Mouse (Mus musculus): ENCODE results near the gene Jade1.

The Jade1 gene

GRCm38 (mm10) chr3:41575971-41576370 is 20.4 kb downstream of the Jade1 start:
- no peak for DNase-seq (ENCODE audit: low read depth, low spot score)

DNA sequence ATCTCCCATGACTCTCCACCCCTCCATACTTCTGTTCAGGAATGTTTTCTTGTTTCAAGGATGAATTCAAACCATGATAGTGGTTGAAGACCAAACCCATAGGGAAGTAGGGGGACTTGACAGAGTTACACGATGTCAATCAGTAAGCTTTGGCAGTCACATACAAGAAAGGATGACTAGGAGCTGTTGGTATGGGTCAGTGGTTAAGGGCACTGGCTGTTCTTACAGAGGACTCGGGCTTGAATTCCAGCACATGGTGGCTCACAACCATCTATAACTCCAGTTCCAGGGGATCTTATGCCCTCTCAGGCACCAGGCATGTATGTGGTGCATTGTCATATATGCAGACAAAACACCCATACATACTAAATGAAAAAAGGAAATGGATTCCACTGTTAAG is 21.7 kb downstream of the Jade1 start:
- DNase-seq (ENCODE audit: low read depth, low spot score): no peak

DNA sequence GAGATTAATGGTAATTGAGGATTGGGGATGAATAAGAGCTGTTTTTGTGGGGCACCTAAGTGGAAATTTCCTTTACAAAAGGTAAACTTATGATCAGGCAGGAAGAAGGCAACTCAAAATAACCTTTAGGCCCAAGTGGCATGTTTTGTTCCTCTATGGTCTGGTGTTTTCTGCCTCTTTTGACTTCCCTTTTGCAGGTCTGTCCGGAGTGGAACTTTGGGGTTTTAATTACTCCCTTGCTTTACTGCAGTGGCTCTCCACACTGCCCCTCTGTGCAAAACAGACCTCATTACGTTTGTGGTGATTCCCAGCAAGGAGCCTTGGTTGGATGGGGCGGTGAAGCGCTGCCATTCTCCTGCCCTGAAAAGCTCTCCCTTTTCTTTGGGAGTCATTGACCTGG is 24.3 kb downstream of the Jade1 start:
- DNase-seq (ENCODE audit: low read depth, low spot score): no peak

DNA sequence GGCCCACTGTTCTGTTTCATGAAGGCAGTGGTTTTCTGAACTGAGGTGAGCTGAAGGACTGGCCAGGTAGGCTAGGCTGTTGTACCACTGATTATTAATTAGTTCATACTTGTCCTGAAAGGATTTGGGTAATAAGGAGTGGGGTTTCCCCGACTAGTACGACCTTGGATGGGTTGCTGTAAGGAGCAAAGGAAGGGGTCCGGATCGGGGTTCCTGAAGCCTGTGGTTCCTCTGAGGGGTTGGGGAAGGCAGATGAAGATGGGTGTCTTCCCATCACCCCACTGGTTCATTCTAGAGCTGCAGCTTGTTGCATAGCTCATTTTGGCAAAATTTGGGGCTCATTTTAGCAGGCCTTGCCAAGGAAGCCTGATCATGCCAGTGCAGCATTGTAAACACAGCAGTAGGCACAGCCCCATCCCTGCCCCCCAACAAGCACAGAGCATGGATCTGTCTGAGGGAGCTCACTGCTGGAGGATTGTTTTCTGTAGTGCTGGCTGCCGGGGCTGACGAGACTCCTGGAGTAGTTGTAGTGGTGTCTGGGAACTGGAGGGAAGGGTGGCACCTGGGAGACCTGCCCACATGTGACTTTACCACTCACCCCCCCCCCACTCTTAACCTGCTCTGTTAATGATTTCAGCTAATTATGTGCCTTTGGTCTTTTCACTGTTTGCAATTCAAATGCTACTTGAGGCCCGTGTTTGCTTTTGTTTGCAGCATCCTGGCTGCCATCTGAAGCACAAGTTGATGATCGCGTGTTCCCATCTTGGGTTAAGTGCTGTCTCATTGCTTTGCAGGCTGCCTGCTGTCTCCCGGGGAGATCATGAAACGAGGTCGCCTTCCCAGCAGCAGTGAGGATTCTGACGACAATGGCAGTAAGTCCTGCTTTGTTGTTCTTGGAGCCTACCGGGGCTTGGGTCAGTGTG is 25.1 kb downstream of the Jade1 start:
- DNase-seq (ENCODE audit: low read depth, low spot score): no peak

DNA sequence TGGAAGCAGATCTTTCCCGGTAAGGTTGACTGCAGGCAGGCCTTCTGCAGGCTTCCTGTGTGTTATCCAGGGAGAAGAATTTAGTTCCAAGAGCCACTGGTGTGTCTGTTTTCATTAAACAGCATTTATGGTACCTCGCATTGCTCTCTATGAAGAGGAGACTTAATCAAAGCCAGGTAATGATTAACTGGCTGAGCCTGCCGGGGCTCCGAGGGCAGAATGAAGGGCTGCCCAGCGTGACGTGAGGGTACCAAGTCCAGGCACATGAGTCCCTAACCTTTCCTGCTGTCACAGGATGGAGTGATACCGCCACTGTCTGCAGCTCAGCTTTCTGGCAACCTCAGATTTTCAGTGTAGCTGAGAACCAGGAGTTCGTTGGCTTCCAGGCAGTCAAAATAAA is 25.9 kb downstream of the Jade1 start:
- no peak for DNase-seq (ENCODE audit: low read depth, low spot score)

DNA sequence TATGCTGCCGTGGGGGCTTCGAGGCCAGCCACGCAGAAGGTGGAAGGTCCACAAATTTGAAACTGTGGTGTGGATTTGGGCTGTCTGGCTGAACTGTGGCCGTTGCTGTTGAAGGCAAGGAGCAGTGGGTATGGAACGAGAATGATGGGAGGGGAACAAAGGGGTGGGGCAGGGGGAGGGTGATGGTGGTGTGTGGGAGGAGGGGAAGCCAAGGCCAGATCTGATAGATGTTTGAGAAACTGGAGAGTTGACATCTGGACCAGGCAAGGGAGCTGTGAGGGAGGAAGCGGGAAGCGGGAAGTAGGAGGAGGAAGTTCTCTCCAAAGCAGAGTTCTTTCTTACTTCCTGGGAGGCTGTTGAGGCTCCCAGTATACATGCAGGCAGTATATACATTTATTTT is 26.7 kb downstream of the Jade1 start:
- DNase-seq (ENCODE audit: low read depth, low spot score): no peak

GRCm38 (mm10) chr3:41583092-41583491 is 27.6 kb downstream of the Jade1 start:
- DNase-seq (ENCODE audit: low read depth, low spot score): no peak

- no peak for DNase-seq (ENCODE audit: low read depth, low spot score)
Observed at GRCm38 (mm10) chr3:41583621-41584020, 28.1 kb downstream of the Jade1 start.

DNA sequence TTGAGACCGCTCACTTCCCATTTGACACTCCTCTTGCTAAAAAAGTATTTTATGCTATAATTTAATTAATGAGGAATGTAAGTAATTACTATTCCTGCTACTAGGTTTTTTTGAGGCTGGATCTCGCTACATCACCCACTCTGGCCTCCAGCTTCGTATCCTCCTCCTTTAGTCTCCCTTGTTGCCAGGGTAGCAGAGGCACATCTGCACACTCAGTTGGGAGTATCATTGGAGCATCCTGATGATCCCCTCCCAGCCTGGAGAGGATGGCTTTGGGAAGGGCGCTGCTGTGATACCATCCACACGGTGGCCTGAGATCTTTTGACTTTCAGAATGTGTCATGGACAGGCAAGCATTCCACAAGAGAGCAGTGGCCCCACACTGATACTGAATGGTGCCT is 30.0 kb downstream of the Jade1 start:
- no peak for DNase-seq (ENCODE audit: low read depth, low spot score)

DNA sequence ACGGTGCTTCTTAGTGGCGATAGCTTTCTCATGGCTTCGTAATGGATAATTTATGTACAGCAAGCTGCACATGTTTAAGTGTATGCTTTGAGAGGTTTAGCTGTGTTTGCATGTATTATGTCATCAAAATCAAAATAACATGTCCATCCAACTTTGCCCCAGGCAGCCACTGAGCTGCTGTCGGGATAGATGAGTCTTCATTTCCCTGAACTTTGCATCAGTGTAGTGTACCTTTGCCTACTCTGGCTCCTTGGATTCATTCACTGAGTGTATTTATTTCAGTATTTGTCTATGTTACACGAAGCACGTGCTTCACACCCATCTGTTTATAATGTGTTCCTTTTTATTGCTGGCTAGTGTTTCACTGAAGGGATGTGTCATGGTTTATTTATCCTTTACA is 30.8 kb downstream of the Jade1 start:
- DNase-seq (ENCODE audit: low read depth, low spot score): no peak

DNA sequence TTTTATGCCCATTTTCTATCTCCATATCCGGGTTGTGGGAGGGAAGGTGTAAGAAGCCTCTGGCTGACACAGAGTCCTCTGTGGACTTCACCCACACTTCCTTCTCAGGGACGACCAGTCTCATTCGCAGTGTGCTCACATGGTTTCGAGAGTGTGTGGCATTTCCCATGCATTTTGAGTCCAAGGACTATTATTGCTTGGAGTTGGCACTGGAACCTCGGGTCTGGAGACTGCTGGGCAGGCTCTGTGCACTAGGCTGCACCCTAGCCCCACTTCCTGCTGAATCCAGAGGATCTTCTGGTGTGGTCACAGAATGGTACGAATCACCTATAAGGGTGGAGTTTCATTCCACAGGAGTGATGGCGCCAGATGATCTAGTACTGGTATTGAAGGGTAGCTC is 31.4 kb downstream of the Jade1 start:
- DNase-seq (ENCODE audit: low read depth, low spot score): no peak

DNA sequence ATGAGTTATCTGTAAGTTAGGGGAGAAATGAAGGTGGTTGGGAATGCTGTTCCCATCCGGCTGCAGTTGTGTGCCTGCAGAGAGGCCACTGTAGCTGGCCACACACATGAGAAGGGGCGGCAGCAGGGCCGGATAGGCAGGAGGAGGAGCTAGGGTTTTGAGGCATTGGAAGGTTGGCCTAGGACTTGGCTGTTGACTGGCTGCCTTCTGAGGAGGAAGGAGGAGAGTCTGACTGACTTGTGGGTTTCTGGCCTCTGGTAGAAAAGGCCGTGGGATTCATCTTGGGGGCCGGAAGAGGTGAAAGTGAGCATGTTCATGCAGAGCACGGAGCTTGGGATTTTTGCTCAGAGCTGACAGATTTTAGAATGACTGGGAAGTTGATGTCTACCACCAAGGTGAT is 32.1 kb downstream of the Jade1 start:
- no peak for DNase-seq (ENCODE audit: low read depth, low spot score)

DNA sequence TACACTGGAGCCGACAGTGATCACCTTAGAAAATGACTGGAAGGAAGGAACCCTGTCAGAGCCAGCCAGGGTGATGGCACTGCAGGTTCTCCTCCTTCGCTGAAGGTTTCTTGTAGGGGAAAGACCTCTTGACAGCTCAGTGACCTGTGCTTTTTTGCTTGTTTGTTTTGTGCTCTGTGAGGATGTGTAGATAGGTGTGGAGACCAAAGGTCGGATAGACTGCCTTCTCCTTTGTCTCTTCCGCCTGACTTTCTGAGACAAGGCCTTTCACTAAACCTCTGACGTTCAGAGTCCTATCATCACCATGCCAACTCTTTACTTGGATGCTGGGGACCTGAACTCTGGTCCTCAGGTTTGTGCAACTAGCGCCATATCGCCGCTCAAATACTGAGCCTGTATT is 33.0 kb downstream of the Jade1 start:
- no peak for DNase-seq (ENCODE audit: low read depth, low spot score)

DNA sequence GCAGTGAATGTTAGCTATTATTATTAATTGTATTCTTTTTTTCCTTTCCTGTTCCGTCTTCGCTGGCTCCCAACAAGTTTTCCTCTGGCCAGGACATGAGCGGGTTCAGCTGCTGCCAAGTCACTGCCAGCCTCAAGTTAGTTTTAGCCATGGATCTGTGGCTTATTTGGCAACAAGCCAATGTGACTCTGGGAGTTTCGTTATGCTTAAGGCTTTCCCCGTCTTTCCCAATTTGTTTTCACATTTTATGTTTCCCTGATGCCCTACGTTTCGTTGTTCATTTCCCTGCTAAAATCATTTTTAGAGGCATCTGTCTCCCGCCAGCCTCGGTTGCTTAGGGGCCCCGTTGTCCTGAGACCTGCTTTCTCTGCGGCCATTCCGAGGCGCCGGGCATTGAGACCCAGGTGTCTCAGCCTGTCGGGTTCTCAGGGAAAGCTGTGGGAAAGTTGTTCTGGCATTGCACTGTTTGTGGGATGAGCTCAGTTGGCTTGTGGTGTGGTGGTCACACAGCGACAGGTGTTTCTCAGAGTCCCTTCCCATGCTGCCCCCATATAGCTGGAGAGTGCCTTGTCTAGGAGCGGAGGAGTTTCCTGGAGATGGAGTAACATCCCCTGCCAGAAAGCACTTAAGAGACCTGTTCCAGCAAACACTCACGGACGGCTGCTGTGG is 33.8 kb downstream of the Jade1 start:
- no peak for DNase-seq (ENCODE audit: low read depth, low spot score)

DNA sequence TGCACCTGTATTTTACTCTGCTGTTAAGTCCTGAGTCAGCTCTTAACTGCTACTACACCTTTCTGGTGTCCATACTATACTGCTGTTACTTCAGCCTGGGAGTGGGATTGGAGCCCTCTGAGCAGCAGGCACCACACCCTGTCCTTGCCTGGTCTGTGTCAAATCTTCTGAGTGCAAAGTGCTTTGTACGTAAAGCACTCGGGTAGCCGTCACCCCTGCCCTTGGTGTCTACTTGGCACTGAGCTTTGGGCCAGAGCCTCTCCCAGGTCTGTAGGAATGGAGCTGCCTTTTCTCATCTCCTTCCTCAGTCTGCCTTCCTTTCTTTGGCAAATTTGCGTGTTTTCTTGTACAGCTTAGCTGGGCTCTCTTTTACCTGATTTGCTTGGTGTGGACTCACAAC is 34.5 kb downstream of the Jade1 start:
- DNase-seq (ENCODE audit: low read depth, low spot score): no peak

DNA sequence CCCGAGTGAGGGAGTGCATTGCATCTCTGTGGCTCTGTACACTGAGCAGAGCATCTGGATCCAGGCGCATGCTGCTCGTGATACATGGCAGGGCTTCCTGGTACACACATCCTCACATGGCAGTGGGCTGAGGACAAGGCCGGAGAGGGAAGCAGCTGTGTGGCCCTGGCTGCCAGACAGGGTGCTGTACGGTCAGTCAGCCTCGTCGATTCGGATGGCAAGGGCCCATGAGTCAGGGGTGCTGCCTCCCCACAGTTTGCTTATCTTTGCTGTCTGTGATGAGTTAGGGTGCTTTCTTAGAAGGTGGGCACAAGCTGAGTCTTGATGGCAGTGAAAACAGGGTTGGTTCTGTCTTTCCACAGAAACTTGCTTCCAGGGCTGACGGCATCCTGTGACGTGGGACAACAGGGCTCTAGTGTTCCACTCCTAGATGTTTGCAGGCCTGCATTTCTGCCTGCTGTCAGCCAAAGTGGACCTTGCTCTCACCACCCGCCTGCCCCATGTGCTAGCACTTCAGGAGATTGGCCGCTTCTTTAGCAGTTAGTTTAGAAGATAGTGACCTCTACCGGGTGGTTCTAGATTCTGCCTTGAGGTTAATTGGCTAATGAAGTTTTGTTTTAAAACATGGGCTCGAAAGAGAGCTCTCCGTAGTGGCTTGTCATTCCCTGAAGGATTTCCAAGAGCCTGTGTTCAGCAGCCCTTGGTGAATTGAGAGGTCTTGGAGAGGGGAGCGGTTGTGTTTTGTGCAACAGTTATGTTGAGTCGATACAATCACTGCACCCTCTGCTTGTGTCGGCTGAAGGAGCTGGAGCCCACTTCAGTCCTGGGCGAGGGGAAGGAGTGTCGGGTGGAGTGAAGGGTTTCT is 35.4 kb downstream of the Jade1 start:
- no peak for DNase-seq (ENCODE audit: low read depth, low spot score)

DNA sequence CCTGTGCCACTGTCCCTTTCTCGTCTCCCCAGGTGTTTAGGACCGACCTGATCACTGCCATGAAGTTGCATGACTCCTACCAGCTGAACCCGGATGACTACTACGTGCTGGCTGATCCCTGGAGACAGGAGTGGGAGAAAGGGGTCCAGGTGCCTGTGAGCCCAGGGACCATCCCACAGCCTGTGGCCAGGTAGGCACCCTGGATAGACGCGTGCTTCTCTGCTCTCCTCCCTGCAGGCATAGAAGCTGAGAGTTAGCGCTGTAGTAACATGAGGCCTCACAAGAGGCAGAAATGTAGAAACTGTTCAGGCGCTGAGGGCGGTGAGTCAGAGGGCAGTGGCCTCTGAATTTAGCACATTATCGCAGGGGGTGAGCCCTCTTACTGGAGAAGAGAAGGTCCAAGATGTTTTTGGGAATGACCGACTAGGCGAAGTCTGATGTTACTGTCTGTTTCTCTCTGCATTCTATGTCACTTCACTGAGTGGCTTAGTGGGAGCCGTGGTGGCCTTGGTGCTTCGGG is 36.2 kb downstream of the Jade1 start:
- no peak for DNase-seq (ENCODE audit: low read depth, low spot score)

DNA sequence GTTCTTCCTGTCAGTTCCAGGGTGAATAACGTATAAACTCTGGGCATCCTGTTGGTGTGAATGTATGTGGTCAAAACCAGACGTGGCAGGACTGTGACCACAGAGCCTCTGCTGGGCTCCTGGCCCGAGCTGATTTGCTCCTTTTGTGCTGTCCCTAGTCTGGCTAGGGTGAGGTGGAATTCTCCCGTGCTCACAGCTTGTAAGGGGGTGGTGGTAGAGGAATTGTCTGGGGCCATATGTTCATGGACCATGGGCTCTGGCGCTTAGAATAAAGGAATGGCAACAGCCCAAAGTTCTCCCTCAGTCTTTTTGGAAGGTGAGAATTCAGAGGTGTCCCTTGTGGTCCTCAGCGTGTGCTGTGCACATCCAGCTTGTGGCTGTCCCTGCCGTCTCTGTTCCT is 37.3 kb downstream of the Jade1 start:
- DNase-seq (ENCODE audit: low read depth, low spot score): no peak

- DNase-seq (ENCODE audit: low read depth, low spot score): no peak
Observed at GRCm38 (mm10) chr3:41594097-41594879, 38.8 kb downstream of the Jade1 start.

DNA sequence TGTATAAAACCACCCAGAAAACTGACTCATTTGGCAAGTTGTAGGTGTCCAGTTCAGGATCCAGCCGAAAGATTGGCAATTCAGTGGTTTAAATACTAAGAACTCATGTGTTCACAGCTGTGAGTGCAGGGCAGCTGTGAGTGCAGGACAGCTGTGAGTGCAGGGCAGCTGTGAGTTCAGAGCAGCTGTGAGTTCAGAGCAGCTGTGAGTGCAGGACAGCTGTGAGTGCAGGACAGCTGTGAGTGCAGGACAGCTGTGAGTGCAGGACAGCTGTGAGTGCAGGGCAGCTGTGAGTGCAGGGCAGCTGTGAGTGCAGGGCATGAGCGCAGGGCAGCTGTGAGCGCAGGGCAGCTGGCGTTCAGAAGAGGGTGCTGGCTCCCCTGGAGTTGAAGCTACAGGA is 39.5 kb downstream of the Jade1 start:
- DNase-seq (ENCODE audit: low read depth, low spot score): no peak

GRCm38 (mm10) chr3:41597036-41597435 is 41.5 kb downstream of the Jade1 start:
- DNase-seq (ENCODE audit: low read depth, low spot score): no peak

Measured in c-Kit-negative CD71-positive TER-119-positive erythroid progenitor cells, embryonic 14.5 days (primary cell).